Mouse (Mus musculus) liver, postnatal 0 days (tissue): ENCODE results near the gene Gja5.

ENCODE experiments used
- CTCF ChIP-seq: sonication (generic); IDR thresholded peaks from 2 replicates; pipeline ENCODE4 v1.5.1; 2016; ENCODE audit warnings: antibody characterized with exemption, low read depth
- EP300 ChIP-seq: IDR thresholded peaks from 2 replicates; pipeline ENCODE4 v1.6.1; 2016; ENCODE audit warnings: antibody characterized with exemption, low read depth, mild to moderate bottlenecking

DNA sequence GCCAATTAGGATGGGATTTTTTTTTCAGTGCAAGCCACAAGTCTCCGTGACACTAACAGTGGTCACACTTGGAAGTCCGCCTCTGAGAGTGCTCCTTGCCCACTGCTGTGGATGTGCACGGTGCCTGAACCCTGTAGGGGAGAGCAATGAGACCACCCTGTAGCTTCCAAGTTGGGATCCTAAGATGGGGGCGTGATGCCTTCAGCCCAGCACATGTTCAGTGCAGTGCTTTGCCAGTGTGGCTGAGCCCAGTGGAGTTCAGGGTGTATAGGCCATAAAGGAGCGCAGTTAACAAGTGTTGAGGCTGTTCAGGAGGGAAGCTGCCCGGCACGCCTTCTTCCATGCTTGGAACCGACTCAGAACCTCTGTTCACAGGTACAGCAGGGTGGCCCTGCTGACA lies 35.9 kb upstream of the Gja5 start:
- TF ChIP-seq CTCF (no peak), EP300 (no peak)
